In genomic region chr19:60581377-60582290, GRCm38 (mm10) we compare ENCODE assay signal across 8 mouse cellular contexts. TPM values are rescaled to one million over a fixed set of nuclear protein-coding genes. Genes with fewer than 3 reads are reported as not detected.
DNase-seq lines count a peak whose midpoint lies in the region; ATAC-seq and TF ChIP-seq lines count a peak whose summit lies in the region.

No protein-coding gene starts in this region.

- peak overlapping the region; percentile 96 for H3K27ac ChIP-seq in heart, embryonic 10.5 days
- H3K27ac ChIP-seq in ES-E14 (ENCODE audit: insufficient read depth, low read depth, low read length, poor library complexity, severe bottlenecking) = peak overlapping the region; percentile 59
- peak overlapping the region; percentile 90 for H3K27ac ChIP-seq in forebrain, embryonic 13.5 days
- H3K27ac ChIP-seq in limb, embryonic 14.5 days (replicated peaks; ENCODE audit: low read depth, low read length) = peak overlapping the region; percentile 81
- H3K27ac ChIP-seq in neural tube, embryonic 15.5 days (replicated peaks) = peak overlapping the region; percentile 92

- H3K27me3 ChIP-seq in heart, embryonic 10.5 days (ENCODE audit: insufficient read depth, poor library complexity, severe bottlenecking) = no peaks in the 10 kb centered on the region
- H3K27me3 ChIP-seq in forebrain, embryonic 13.5 days = no peaks in the 10 kb centered on the region
- no peaks in the 10 kb centered on the region for H3K27me3 ChIP-seq in limb, embryonic 14.5 days (ENCODE audit: control insufficient read depth, insufficient read depth, low read length)
- no peaks in the 10 kb centered on the region for H3K27me3 ChIP-seq in neural tube, embryonic 15.5 days (replicated peaks)

- no peak for DNase-seq in heart, embryonic 10.5 days (ENCODE audit: low spot score)
- no peak for DNase-seq in heart, postnatal 25 days (ENCODE audit: low spot score)
- DNase-seq in ES-E14 (ENCODE audit: low read depth, low spot score) = no peak
- no peak for DNase-seq in limb, embryonic 14.5 days (ENCODE audit: low spot score)
- DNase-seq in embryo, embryonic 10.5 days (ENCODE audit: low spot score) = no peak
- no peak for DNase-seq in frontal cortex, postnatal 10 days (ENCODE audit: low spot score in 2 of 2)

- no peaks in the 10 kb centered on the region for H3K9me3 ChIP-seq in heart, embryonic 10.5 days
- H3K9me3 ChIP-seq in ES-E14 (ENCODE audit: control insufficient read depth, insufficient read depth, low read depth, low read length) = no peaks in the 10 kb centered on the region
- no peaks in the 10 kb centered on the region for H3K9me3 ChIP-seq in forebrain, embryonic 13.5 days (replicated peaks)
- H3K9me3 ChIP-seq in limb, embryonic 14.5 days (ENCODE audit: control insufficient read depth, low read length) = no peaks in the 10 kb centered on the region
- H3K9me3 ChIP-seq in neural tube, embryonic 15.5 days (replicated peaks) = no peaks in the 10 kb centered on the region

- intact Hi-C loops in heart, postnatal 25 days (cut with DNase I) = loop anchor here (10.0 kb wide), 1 partner anchor 637 kb away; the partner anchor contains the start of gene Rab11fip2

- peak overlapping the region; percentile 98 for H3K4me3 ChIP-seq in heart, embryonic 10.5 days
- peak overlapping the region; percentile 60 to 77 for H3K4me3 ChIP-seq in ES-E14 (ENCODE audit: insufficient read depth in 1 of 2, low read depth in 1 of 2, low read length in 2 of 2, poor library complexity in 1 of 2, severe bottlenecking in 1 of 2)
- H3K4me3 ChIP-seq in forebrain, embryonic 13.5 days = peak overlapping the region; percentile 98
- peak overlapping the region; percentile 98 for H3K4me3 ChIP-seq in limb, embryonic 14.5 days (replicated peaks; ENCODE audit: low read length)
- peak overlapping the region; percentile 99 for H3K4me3 ChIP-seq in neural tube, embryonic 15.5 days (replicated peaks)

- H3K36me3 ChIP-seq in heart, embryonic 10.5 days = peaks cover 2% of the 10 kb centered on the region; the same call in 1 of the 2 replicates
- H3K36me3 ChIP-seq in ES-E14 (ENCODE audit: control insufficient read depth, insufficient read depth, low read length, poor library complexity, severe bottlenecking) = no peaks in the 10 kb centered on the region; the same call in 1 of the 2 replicates
- no peaks in the 10 kb centered on the region for H3K36me3 ChIP-seq in forebrain, embryonic 13.5 days (ENCODE audit: poor library complexity, severe bottlenecking)
- H3K36me3 ChIP-seq in limb, embryonic 14.5 days (ENCODE audit: control insufficient read depth, insufficient read depth, low read length) = no peaks in the 10 kb centered on the region
- no peaks in the 10 kb centered on the region for H3K36me3 ChIP-seq in neural tube, embryonic 15.5 days

- peaks cover 6% of the 10 kb centered on the region for H3K4me1 ChIP-seq in heart, embryonic 10.5 days
- peaks cover 2 to 3% of the 10 kb centered on the region in 2 experiments; a peak in 3 of 4 replicates for H3K4me1 ChIP-seq in ES-E14 (ENCODE audit: control insufficient read depth in 2 of 2, insufficient read depth in 2 of 2, low read length in 2 of 2, poor library complexity in 1 of 2)
- H3K4me1 ChIP-seq in forebrain, embryonic 13.5 days = peaks cover 29% of the 10 kb centered on the region
- peaks cover 15% of the 10 kb centered on the region for H3K4me1 ChIP-seq in limb, embryonic 14.5 days (ENCODE audit: control insufficient read depth, insufficient read depth, low read length)
- H3K4me1 ChIP-seq in neural tube, embryonic 15.5 days = peaks cover 28% of the 10 kb centered on the region

- ATAC-seq in forebrain, embryonic 13.5 days = peak; percentile 60; the same call in 1 of the 2 replicates
- ATAC-seq in limb, embryonic 14.5 days (ENCODE audit: low FRiP score, low read depth) = peak; percentile 28
- peak; percentile 65 for ATAC-seq in neural tube, embryonic 15.5 days (ENCODE audit: low FRiP score)

- in situ Hi-C loops in ES-E14 (cut with MboI; ENCODE audit: low sequenced_read_pairs in 2 of 2, unreplicated experiment in 2 of 2) = no loop called here

- WGBS in heart, embryonic 10.5 days = 38% methylated on average over 4 of the region's 4 CpGs
- 38% methylated on average over 4 of the region's 4 CpGs for WGBS in forebrain, embryonic 13.5 days
- 37% methylated on average over 4 of the region's 4 CpGs for WGBS in limb, embryonic 14.5 days
- whole genome bisulfite sequencing in neural tube, embryonic 15.5 days = 36% methylated on average over 4 of the region's 4 CpGs

- peak overlapping the region; percentile 81 for H3K4me2 ChIP-seq in forebrain, embryonic 13.5 days
- H3K4me2 ChIP-seq in limb, embryonic 14.5 days (replicated peaks; ENCODE audit: low read depth, low read length, severe bottlenecking) = peak overlapping the region; percentile 66
- H3K4me2 ChIP-seq in neural tube, embryonic 15.5 days = peak overlapping the region; percentile 80

- no peak for TF ChIP-seq POLR2A in limb, embryonic 14.5 days (IDR thresholded peaks at IDR 0.05; ENCODE audit: borderline replicate concordance, extremely low read depth, insufficient read depth, insufficient read length)

- H3K9ac ChIP-seq in ES-E14 (ENCODE audit: insufficient read depth, low read depth, low read length, poor library complexity, severe bottlenecking) = peak overlapping the region; percentile 74
- H3K9ac ChIP-seq in forebrain, embryonic 13.5 days = peak overlapping the region; percentile 99
- H3K9ac ChIP-seq in limb, embryonic 14.5 days (ENCODE audit: low read depth, low read length, severe bottlenecking) = peak overlapping the region; percentile 95
- peak overlapping the region; percentile 94 for H3K9ac ChIP-seq in neural tube, embryonic 15.5 days (replicated peaks)

TF ChIP-seq in ES-E14, 5 proteins besides CTCF, POLR2A, EP300 and RAD21:
- TF ChIP-seq MAFK (IDR thresholded peaks at IDR 0.05; ENCODE audit: insufficient read depth, low read depth, low read length) (no peak), CHD2 (IDR thresholded peaks at IDR 0.05; ENCODE audit: low read depth, low read length) (no peak), ZC3H11A (IDR thresholded peaks at IDR 0.05; ENCODE audit: borderline replicate concordance, low read depth, low read length) (no peak), HCFC1 (IDR thresholded peaks at IDR 0.05; ENCODE audit: borderline replicate concordance, insufficient read depth, low read length) (no peak), ZNF384 (IDR thresholded peaks at IDR 0.05; ENCODE audit: low read depth, low read length) (no peak)

RNA-seq across cellular contexts. Expression of gene Cacul1, which starts 0.8 kb away (rescaled TPM):
- polyA plus RNA-seq in heart, embryonic 10.5 days (2016; fragmentation: Nextera tagmentation; extraction: Ambion mirVana) = 20.8 and 26.3 TPM in 2 replicates
- 10 to 100 TPM; 27.6 to 28.5 TPM for total RNA-seq in heart, postnatal 25 days (2021)
- 44.2 and 45.5 TPM in 2 replicates for total RNA-seq in ES-E14 (2012; rRNA removed)
- 19.3 and 20.9 TPM in 2 replicates for polyA plus RNA-seq in forebrain, embryonic 13.5 days (2015; fragmentation: Nextera tagmentation; extraction: Ambion mirVana)
- 16.7 and 16.8 TPM in 2 replicates for polyA plus RNA-seq in limb, embryonic 14.5 days (2012; rRNA removed)
- 23.3 and 28.3 TPM in 2 replicates for polyA plus RNA-seq in limb, embryonic 14.5 days (2014; fragmentation: Nextera tagmentation; extraction: Ambion mirVana)
- polyA plus RNA-seq in neural tube, embryonic 15.5 days (2015; fragmentation: Nextera tagmentation; extraction: Ambion mirVana) = 21.7 and 23.5 TPM in 2 replicates
